Mouse (Mus musculus): Measurements from ENCODE around the gene Prss57. TPM values are rescaled to one million over a fixed set of nuclear protein-coding genes. Genes with fewer than 3 reads are reported as not detected.
A peak's percentile ranks its signal among the peaks of the same experiment; 100 is the strongest.

Gene Prss57
- polyA plus RNA-seq, 1 experiment from 2014 or later, result not detected

DNA sequence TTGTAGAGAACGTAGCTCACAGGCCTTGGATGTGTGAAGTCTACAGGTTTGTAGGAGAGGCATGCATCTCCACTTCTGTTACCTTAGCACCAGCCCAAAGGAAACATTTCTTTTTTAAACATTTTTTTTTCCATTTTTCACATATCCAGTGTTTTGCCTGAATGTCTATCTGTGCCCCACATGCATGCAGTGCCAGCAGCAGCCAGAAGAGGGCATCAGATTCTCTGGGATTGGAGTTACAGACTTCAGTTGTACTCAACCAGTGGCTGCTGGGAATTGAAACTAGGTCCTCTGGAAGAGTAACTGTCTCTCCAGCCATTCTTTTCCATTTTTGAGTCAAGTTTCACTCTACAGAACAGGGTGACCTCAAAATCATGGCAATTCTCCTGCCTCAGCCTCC is 58.3 kb downstream of the Prss57 start:
- H3K4me3 ChIP-seq (ENCODE audit: low read depth, low read length), result no peak overlapping the region
- H3K36me3 ChIP-seq (ENCODE audit: control insufficient read depth, insufficient read depth, low read length), result peaks cover 10% of the 10 kb centered on the region
- H3K27me3 ChIP-seq (ENCODE audit: control insufficient read depth, insufficient read depth, low read length), result peaks cover 7% of the 10 kb centered on the region
- no peaks in the 10 kb centered on the region for H3K9me3 ChIP-seq (ENCODE audit: control insufficient read depth, low read length)
- DNase-seq (ENCODE audit: low spot score) (peak; percentile 51), ATAC-seq (ENCODE audit: low FRiP score) (no peak)
- no peak overlapping the region for H3K9ac ChIP-seq (ENCODE audit: low read depth, low read length)
- H3K4me2 ChIP-seq (replicated peaks; ENCODE audit: low read depth, low read length), result no peak overlapping the region
- 100% methylated on average over 1 of the region's 1 CpGs for WGBS
- no peaks in the 10 kb centered on the region for H3K4me1 ChIP-seq (replicated peaks; ENCODE audit: control insufficient read depth, insufficient read depth, low read length)
- no peak overlapping the region for H3K27ac ChIP-seq (ENCODE audit: low read depth, low read length)

Other genes with a start within 250 kb of the Prss57 start
- 35.4 and 37.8 TPM in 2 replicates for gene Mier2, start 235.8 kb downstream of the Prss57 start, polyA plus RNA-seq (2014; fragmentation: Nextera tagmentation; extraction: Ambion mirVana)
- not detected in 2 replicates for gene Theg, start 203.6 kb downstream of the Prss57 start, polyA plus RNA-seq (2014; fragmentation: Nextera tagmentation; extraction: Ambion mirVana)
- 0.06 and 0.19 TPM in 2 replicates for gene C2cd4c, start 176.9 kb downstream of the Prss57 start, polyA plus RNA-seq (2014; fragmentation: Nextera tagmentation; extraction: Ambion mirVana)
- 11.7 and 12.4 TPM in 2 replicates for gene Shc2, start 153.0 kb downstream of the Prss57 start, polyA plus RNA-seq (2014; fragmentation: Nextera tagmentation; extraction: Ambion mirVana)
- gene Odf3l2, start 145.2 kb downstream of the Prss57 start, polyA plus RNA-seq (2014; fragmentation: Nextera tagmentation; extraction: Ambion mirVana), result not detected in 2 replicates
- gene Madcam1, start 126.4 kb downstream of the Prss57 start, polyA plus RNA-seq (2014; fragmentation: Nextera tagmentation; extraction: Ambion mirVana), result 1.1 and 1.6 TPM in 2 replicates
- 69.6 and 70.8 TPM in 2 replicates for gene Tpgs1, start 121.6 kb downstream of the Prss57 start, polyA plus RNA-seq (2014; fragmentation: Nextera tagmentation; extraction: Ambion mirVana)
- 153 and 159 TPM in 2 replicates for gene Cdc34, start 108.8 kb downstream of the Prss57 start, polyA plus RNA-seq (2014; fragmentation: Nextera tagmentation; extraction: Ambion mirVana)
- 0.42 and 0.73 TPM in 2 replicates for gene Gzmm, start 101.9 kb downstream of the Prss57 start, polyA plus RNA-seq (2014; fragmentation: Nextera tagmentation; extraction: Ambion mirVana)
- gene Bsg, start 86.5 kb downstream of the Prss57 start, polyA plus RNA-seq (2014; fragmentation: Nextera tagmentation; extraction: Ambion mirVana), result 595 and 605 TPM in 2 replicates
- gene Hcn2, start 74.3 kb downstream of the Prss57 start, polyA plus RNA-seq (2014; fragmentation: Nextera tagmentation; extraction: Ambion mirVana), result 0.15 and 0.20 TPM in 2 replicates
- 23.5 and 26.8 TPM in 2 replicates for gene Polrmt, start 44.4 kb downstream of the Prss57 start, polyA plus RNA-seq (2014; fragmentation: Nextera tagmentation; extraction: Ambion mirVana)
- 0.18 and 0.48 TPM in 2 replicates for gene Fgf22, start 35.9 kb downstream of the Prss57 start, polyA plus RNA-seq (2014; fragmentation: Nextera tagmentation; extraction: Ambion mirVana)
- 79.4 and 80.5 TPM in 2 replicates for gene Rnf126, start 24.0 kb downstream of the Prss57 start, polyA plus RNA-seq (2014; fragmentation: Nextera tagmentation; extraction: Ambion mirVana)
- 1.5 TPM in 2 replicates for gene Fstl3, start 13.7 kb downstream of the Prss57 start, polyA plus RNA-seq (2014; fragmentation: Nextera tagmentation; extraction: Ambion mirVana)
- 129 and 132 TPM in 2 replicates for gene Palm, start 2.6 kb upstream of the Prss57 start, polyA plus RNA-seq (2014; fragmentation: Nextera tagmentation; extraction: Ambion mirVana)
- 0.59 and 0.69 TPM in 2 replicates for gene Misp, start 30.0 kb upstream of the Prss57 start, polyA plus RNA-seq (2014; fragmentation: Nextera tagmentation; extraction: Ambion mirVana)
- gene Ptbp1, start 63.5 kb upstream of the Prss57 start, polyA plus RNA-seq (2014; fragmentation: Nextera tagmentation; extraction: Ambion mirVana), result 141 and 152 TPM in 2 replicates
- gene Prtn3, start 83.5 kb upstream of the Prss57 start, polyA plus RNA-seq (2014; fragmentation: Nextera tagmentation; extraction: Ambion mirVana), result 9.4 and 10.5 TPM in 2 replicates
- gene Plppr3, start 83.7 kb upstream of the Prss57 start, polyA plus RNA-seq (2014; fragmentation: Nextera tagmentation; extraction: Ambion mirVana), result 129 and 150 TPM in 2 replicates
- gene Elane, start 95.3 kb upstream of the Prss57 start, polyA plus RNA-seq (2014; fragmentation: Nextera tagmentation; extraction: Ambion mirVana), result 0.67 TPM in 1 of 2 replicates, not detected in the other
- gene Cfd, start 99.9 kb upstream of the Prss57 start, polyA plus RNA-seq (2014; fragmentation: Nextera tagmentation; extraction: Ambion mirVana), result not detected in 2 replicates
- gene Med16, start 118.0 kb upstream of the Prss57 start, polyA plus RNA-seq (2014; fragmentation: Nextera tagmentation; extraction: Ambion mirVana), result 33.7 and 41.8 TPM in 2 replicates
- 23.6 and 25.3 TPM in 2 replicates for gene Gm26602, start 119.9 kb upstream of the Prss57 start, polyA plus RNA-seq (2014; fragmentation: Nextera tagmentation; extraction: Ambion mirVana)
- gene Kiss1r, start 126.0 kb upstream of the Prss57 start, polyA plus RNA-seq (2014; fragmentation: Nextera tagmentation; extraction: Ambion mirVana), result 0.26 and 0.36 TPM in 2 replicates
- 131 and 139 TPM in 2 replicates for gene R3hdm4, start 130.2 kb upstream of the Prss57 start, polyA plus RNA-seq (2014; fragmentation: Nextera tagmentation; extraction: Ambion mirVana)
- gene Arid3a, start 136.1 kb upstream of the Prss57 start, polyA plus RNA-seq (2014; fragmentation: Nextera tagmentation; extraction: Ambion mirVana), result 4.9 and 9.0 TPM in 2 replicates
- 94.7 and 102 TPM in 2 replicates for gene Wdr18, start 169.2 kb upstream of the Prss57 start, polyA plus RNA-seq (2014; fragmentation: Nextera tagmentation; extraction: Ambion mirVana)
- gene Grin3b, start 179.8 kb upstream of the Prss57 start, polyA plus RNA-seq (2014; fragmentation: Nextera tagmentation; extraction: Ambion mirVana), result 0.29 and 0.49 TPM in 2 replicates
- 14.6 and 16.1 TPM in 2 replicates for gene Tmem259, start 193.4 kb upstream of the Prss57 start, polyA plus RNA-seq (2014; fragmentation: Nextera tagmentation; extraction: Ambion mirVana)
- 180 and 221 TPM in 2 replicates for gene Cnn2, start 197.6 kb upstream of the Prss57 start, polyA plus RNA-seq (2014; fragmentation: Nextera tagmentation; extraction: Ambion mirVana)
- gene Abca7, start 205.5 kb upstream of the Prss57 start, polyA plus RNA-seq (2014; fragmentation: Nextera tagmentation; extraction: Ambion mirVana), result 2.6 TPM in 2 replicates
- 4.1 and 4.3 TPM in 2 replicates for gene Arhgap45, start 225.7 kb upstream of the Prss57 start, polyA plus RNA-seq (2014; fragmentation: Nextera tagmentation; extraction: Ambion mirVana)
- 215 and 222 TPM in 2 replicates for gene Polr2e, start 248.8 kb upstream of the Prss57 start, polyA plus RNA-seq (2014; fragmentation: Nextera tagmentation; extraction: Ambion mirVana)

Data from hindbrain, embryonic 11.5 days (tissue).